8 mouse cellular contexts compared by ENCODE assay signal in genomic region chr4:41554994-41555663, GRCm38 (mm10). TPM values are rescaled to one million over a fixed set of nuclear protein-coding genes. Genes with fewer than 3 reads are reported as not detected.
DNase-seq lines count a peak whose midpoint lies in the region; ATAC-seq and TF ChIP-seq lines count a peak whose summit lies in the region.
"Had no signal": no experiment of that assay in that cellular context is flagged by ENCODE, and none has a peak within 500 bp of the region (broad histone marks: within the 10 kb centered on the region; RNA-seq: fewer than 3 reads in every experiment).

No protein-coding gene starts in this region.

- no peak overlapping the region for H3K4me3 ChIP-seq in spleen, adult 2 months (ENCODE audit: extremely low read depth, insufficient read depth, insufficient read length)
- no peak overlapping the region for H3K4me3 ChIP-seq in liver, embryonic 12.5 days
- H3K4me3 ChIP-seq: limb, embryonic 15.5 days had no signal

- no peaks in the 10 kb centered on the region for H3K9me3 ChIP-seq in liver, embryonic 12.5 days (replicated peaks)
- H3K9me3 ChIP-seq: limb, embryonic 15.5 days had no signal

- H3K9ac ChIP-seq in liver, embryonic 12.5 days = no peak overlapping the region
- H3K9ac ChIP-seq: limb, embryonic 15.5 days had no signal

- no peak for TF ChIP-seq POLR2A in spleen, adult 2 months (IDR thresholded peaks at IDR 0.05; ENCODE audit: low read depth, low read length)

- H3K27ac ChIP-seq in spleen, adult 2 months (ENCODE audit: insufficient read depth, low read length) = peak overlapping the region; percentile 63; the same call in 1 of the 2 replicates
- H3K27ac ChIP-seq in liver, embryonic 12.5 days = peak overlapping the region; percentile 50
- H3K27ac ChIP-seq: limb, embryonic 15.5 days had no signal

- TF ChIP-seq CTCF in spleen, adult 2 months (IDR thresholded peaks at IDR 0.05; ENCODE audit: extremely low read depth, insufficient read depth, insufficient read length, insufficient replicate concordance) = peak; percentile 1; the same call in 1 of the 2 replicates

- peaks cover 4% of the 10 kb centered on the region; the same call in 1 of the 2 replicates for H3K4me1 ChIP-seq in spleen, adult 2 months (ENCODE audit: control insufficient read depth, insufficient read depth, insufficient read length)
- peaks cover 7% of the 10 kb centered on the region; the same call in 1 of the 2 replicates for H3K4me1 ChIP-seq in liver, embryonic 12.5 days

- intact Hi-C loops in heart, postnatal 25 days (cut with DNase I) = loop anchor here (2.0 to 5.0 kb wide), 3 partner anchors 14 to 152 kb away; partner anchors contain the start of genes Dnaic1, Fam219a and Nudt2

- DNase-seq in spleen, adult 2 months (ENCODE audit: low read depth in 1 of 2, low spot score in 2 of 2) = peak in 1 of 2 experiments; percentile 15
- DNase-seq in spleen, postnatal 14 days (ENCODE audit: low spot score in 2 of 2) = no peak
- peak; percentile 49 to 54 for DNase-seq in gastrocnemius, adult 8-10 months (ENCODE audit: low spot score in 2 of 2)
- DNase-seq in heart, postnatal 25 days (ENCODE audit: low spot score) = peak; percentile 66
- DNase-seq in thymus, postnatal 25 days = no peak
- no peak for DNase-seq in embryo, embryonic 9.5 days (ENCODE audit: extremely low spot score)

- H3K27me3 ChIP-seq in spleen, adult 2 months (ENCODE audit: control insufficient read depth, insufficient read depth, low read length) = no peaks in the 10 kb centered on the region
- no peaks in the 10 kb centered on the region for H3K27me3 ChIP-seq in liver, embryonic 12.5 days (replicated peaks)

- WGBS in spleen, adult 2 months = 18% methylated on average over 14 of the region's 14 CpGs
- WGBS in liver, embryonic 12.5 days (ENCODE audit: insufficient replicate concordance) = 32% methylated on average over 14 of the region's 14 CpGs

- no peak for ATAC-seq in liver, embryonic 12.5 days

- no peak overlapping the region for H3K4me2 ChIP-seq in liver, embryonic 12.5 days
- H3K4me2 ChIP-seq: limb, embryonic 15.5 days had no signal

- no peaks in the 10 kb centered on the region for H3K36me3 ChIP-seq in spleen, adult 2 months (ENCODE audit: control insufficient read depth, insufficient read depth, low read length)
- H3K36me3 ChIP-seq in liver, embryonic 12.5 days = no peaks in the 10 kb centered on the region
- H3K36me3 ChIP-seq: limb, embryonic 15.5 days had no signal

RNA-seq across cellular contexts. Expression of gene Fam219a, which starts 14.2 kb away (rescaled TPM):
- 16.3 and 23.9 TPM in 2 replicates for polyA plus RNA-seq in spleen, adult 2 months (2012; rRNA removed)
- total RNA-seq in gastrocnemius, adult 8-10 months (2022) = 10 to 100 TPM; 19.1 to 29.8 (median 24.0) TPM
- total RNA-seq in heart, postnatal 25 days (2021) = 10 to 100 TPM; 12.5 to 14.3 TPM
- polyA plus RNA-seq in liver, embryonic 12.5 days (2016; fragmentation: Nextera tagmentation; extraction: Ambion mirVana) = 1.0 and 2.0 TPM in 2 replicates

RNA-seq across cellular contexts. Expression of gene Dnaic1, which starts 14.4 kb away (rescaled TPM):
- 0.25 and 0.95 TPM in 2 replicates for polyA plus RNA-seq in spleen, adult 2 months (2012; rRNA removed)
- total RNA-seq in gastrocnemius, adult 8-10 months (2022) = 1 to 10 TPM in 1 of 4 experiments, under 1 TPM in 2, not detected in 1; 0.88 to 1.1 (median 0.94) TPM
- 1 to 10 TPM; 1.8 to 2.7 TPM for total RNA-seq in heart, postnatal 25 days (2021)
- polyA plus RNA-seq in liver, embryonic 12.5 days (2016; fragmentation: Nextera tagmentation; extraction: Ambion mirVana) = 0.51 and 0.61 TPM in 2 replicates

RNA-seq across cellular contexts. Expression of gene 1110017D15Rik, which starts 38.0 kb away (rescaled TPM):
- 0.15 and 0.16 TPM in 2 replicates for polyA plus RNA-seq in spleen, adult 2 months (2012; rRNA removed)
- total RNA-seq in gastrocnemius, adult 8-10 months (2022) = not detected
- not detected for total RNA-seq in heart, postnatal 25 days (2021)
- not detected in 2 replicates for polyA plus RNA-seq in liver, embryonic 12.5 days (2016; fragmentation: Nextera tagmentation; extraction: Ambion mirVana)

RNA-seq across cellular contexts. Expression of gene AI464131, which starts 52.3 kb away (rescaled TPM):
- 2.2 and 2.3 TPM in 2 replicates for polyA plus RNA-seq in spleen, adult 2 months (2012; rRNA removed)
- total RNA-seq in gastrocnemius, adult 8-10 months (2022) = 100 to 1,000 TPM in 1 of 4 experiments, 10 to 100 TPM in 3; 65.9 to 101 (median 86.2) TPM
- 10 to 100 TPM; 10.2 to 10.4 TPM for total RNA-seq in heart, postnatal 25 days (2021)
- polyA plus RNA-seq in liver, embryonic 12.5 days (2016; fragmentation: Nextera tagmentation; extraction: Ambion mirVana) = 0.57 and 0.98 TPM in 2 replicates

Comparison
In these comparisons a context has a peak if more than half of its experiments do, and no peak if none do; other contexts are left out.
1. DNase-seq: peak in gastrocnemius, adult 8-10 months (2 of 2) and heart, postnatal 25 days (single experiment); none in spleen, postnatal 14 days (0 of 2), thymus, postnatal 25 days (single experiment) and embryo, embryonic 9.5 days (single experiment).